ENCODE assay signal across 9 mouse cellular contexts in genomic region chr7:144078661-144079060, GRCm38 (mm10).
A peak's percentile ranks its signal among the peaks of the same experiment; 100 is the strongest.
DNase-seq lines count a peak whose midpoint lies in the region; ATAC-seq and TF ChIP-seq lines count a peak whose summit lies in the region.
"Had no signal": no experiment of that assay in that cellular context is flagged by ENCODE, and none has a peak within 500 bp of the region (broad histone marks: within the 10 kb centered on the region; RNA-seq: fewer than 3 reads in every experiment).

No protein-coding gene starts in this region.

- no peaks in the 10 kb centered on the region for H3K36me3 ChIP-seq in limb, embryonic 11.5 days (ENCODE audit: control insufficient read depth, insufficient read depth, low read length)
- H3K36me3 ChIP-seq: embryonic facial prominence, embryonic 12.5 days had no signal

- no peak overlapping the region for H3K4me2 ChIP-seq in limb, embryonic 11.5 days (ENCODE audit: low read depth, severe bottlenecking)
- H3K4me2 ChIP-seq: embryonic facial prominence, embryonic 12.5 days had no signal

- CTCF ChIA-PET in Patski (lab: Charles Lee): interaction anchor here (0.6 to 2.0 kb wide), 15 partner anchors 9 to 294 kb away, joined by 3 to 9 read pairs (median 4); partner anchors contain the start of gene Mrgpre

- no peak overlapping the region for H3K9ac ChIP-seq in limb, embryonic 11.5 days (ENCODE audit: low read length)
- H3K9ac ChIP-seq: embryonic facial prominence, embryonic 12.5 days had no signal

- H3K27me3 ChIP-seq in Patski: no peaks in the 10 kb centered on the region
- no peaks in the 10 kb centered on the region for H3K27me3 ChIP-seq in limb, embryonic 11.5 days (ENCODE audit: control insufficient read depth, insufficient read depth, low read length)
- H3K27me3 ChIP-seq: embryonic facial prominence, embryonic 12.5 days had no signal

- no peak overlapping the region for H3K4me3 ChIP-seq in layer of hippocampus, adult 2 months
- no peak overlapping the region for H3K4me3 ChIP-seq in limb, embryonic 11.5 days (ENCODE audit: low read depth, low read length)
- H3K4me3 ChIP-seq: embryonic facial prominence, embryonic 12.5 days had no signal

- 79% methylated on average over 1 of the region's 1 CpGs for WGBS in limb, embryonic 11.5 days

- H3K9me3 ChIP-seq in limb, embryonic 11.5 days (ENCODE audit: control insufficient read depth, low read length): no peaks in the 10 kb centered on the region

- H3K4me1 ChIP-seq in limb, embryonic 11.5 days (ENCODE audit: control insufficient read depth, insufficient read depth, low read length): no peaks in the 10 kb centered on the region
- H3K4me1 ChIP-seq: embryonic facial prominence, embryonic 12.5 days had no signal

- peak; percentile 52 for DNase-seq in CD4-positive, CD25-positive, alpha-beta regulatory T cell, adult 2 months (ENCODE audit: low read depth, low spot score)
- DNase-seq in layer of hippocampus, adult 2 months (ENCODE audit: low spot score in 2 of 2): no peak
- DNase-seq in layer of hippocampus, adult 11-12 months (ENCODE audit: low spot score): no peak
- no peak for DNase-seq in Patski (ENCODE audit: low read depth, low spot score)
- peak; percentile 69 for DNase-seq in limb, embryonic 11.5 days (ENCODE audit: low spot score)
- DNase-seq in frontal cortex, postnatal 36 days (ENCODE audit: low spot score in 2 of 2): no peak
- no peak for DNase-seq in gastrocnemius, postnatal 4 days (ENCODE audit: low spot score in 2 of 2)

- POLR2A ChIA-PET in Patski (lab: Charles Lee): no interaction called here

- H3K27ac ChIP-seq in layer of hippocampus, adult 2 months: no peak overlapping the region
- H3K27ac ChIP-seq in limb, embryonic 11.5 days (replicated peaks; ENCODE audit: low read depth, low read length): no peak overlapping the region
- H3K27ac ChIP-seq: embryonic facial prominence, embryonic 12.5 days had no signal

- TF ChIP-seq CTCF in layer of hippocampus, adult 2 months (conservative IDR thresholded peaks at IDR 0.05): peak; percentile 77
- peak; percentile 75 for TF ChIP-seq CTCF in Patski (IDR thresholded peaks at IDR 0.05)

- no peak for ATAC-seq in CD4-positive, CD25-positive, alpha-beta regulatory T cell, adult 4 months
- ATAC-seq in Patski: no peak
- no peak for ATAC-seq in limb, embryonic 11.5 days (ENCODE audit: insufficient number of reproducible peaks, low FRiP score, low TSS enrichment, low read depth)

- in situ Hi-C loops in Patski (cut with MboI; ENCODE audit: low pct_unique_long_range_greater_than_20kb): loop anchor here (10.0 kb wide), 1 partner anchor 244 kb away; no protein-coding TSS in a partner anchor

Comparison
In these comparisons a context has a peak if more than half of its experiments do, and no peak if none do; other contexts are left out.
1. DNase-seq: peak in CD4-positive, CD25-positive, alpha-beta regulatory T cell, adult 2 months (single experiment) and limb, embryonic 11.5 days (single experiment); none in layer of hippocampus, adult 2 months (0 of 2), layer of hippocampus, adult 11-12 months (single experiment), Patski (single experiment), frontal cortex, postnatal 36 days (0 of 2) and gastrocnemius, postnatal 4 days (0 of 2).